Mouse (Mus musculus) gastrocnemius, adult 2 months (tissue): ENCODE results near the gene Olfr1396. TPM values are rescaled to one million over a fixed set of nuclear protein-coding genes. Genes with fewer than 3 reads are reported as not detected.

Source experiments
- DNase-seq: peaks from one replicate; pipeline ENCODE4 v3.0.0; 2022
- H3K27ac ChIP-seq: fragments of 200-600 bp; 2 replicates; pipeline ENCODE4 v1.8.1; 2022; ENCODE audit warnings: mild to moderate bottlenecking
- H3K4me3 ChIP-seq: fragments of 200-600 bp; 2 replicates; pipeline ENCODE4 v1.8.1; 2022; ENCODE audit warnings: mild to moderate bottlenecking, moderate library complexity
- CTCF ChIP-seq: fragments of 200-600 bp; IDR thresholded peaks from 2 replicates; pipeline ENCODE4 v1.8.1; 2022; ENCODE audit warnings: antibody characterized with exemption, mild to moderate bottlenecking, moderate library complexity
- intact Hi-C: fragments of 180-260 bp; cut with DNase I; formaldehyde crosslinking; loops from one replicate; pipeline ENCODE4 v1.15.1; 2025
- long read RNA-seq, 2 experiments: library from polyadenylated mRNA; stranded (forward); transcript quantifications; one replicate each; pipeline ENCODE4 v2.0.0; 2021
- total RNA-seq, 2 experiments: library from RNA; stranded (reverse); gene quantifications; 2 replicates each; pipeline ENCODE4 v1.2.3; 2021

Olfr1396 gene
- not detected for total RNA-seq
- long read RNA-seq, experiment 1 = 0 reads
- long read RNA-seq, experiment 2 = 0 reads

DNA sequence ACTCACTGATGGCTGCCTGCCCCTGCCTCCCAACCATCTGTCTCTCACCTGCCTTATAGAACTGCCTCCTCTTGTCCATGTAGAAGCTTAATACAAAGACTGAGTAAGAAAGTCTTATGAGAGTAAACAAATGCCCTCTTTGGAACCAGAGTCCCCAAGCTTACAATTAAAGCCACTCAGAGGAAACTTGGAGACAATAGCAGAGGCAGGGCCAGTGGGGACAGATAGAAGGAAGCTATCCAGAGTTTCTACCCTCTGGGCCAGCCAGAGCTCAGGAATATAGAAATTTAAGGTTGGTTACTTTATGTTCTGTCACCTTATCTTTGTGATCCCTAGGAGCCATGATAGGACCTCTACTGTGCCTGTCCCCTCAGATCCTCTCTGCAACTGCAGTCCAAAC lies at the start of gene Olfr1396:
Olfr1396 (minus strand) TSS at position 101 of the 400 bp plus-strand sequence.
- TF ChIP-seq CTCF = no peak
- Histone ChIP-seq H3K27ac (no peak within 1 kb of the TSS), H3K4me3 (no peak within 1 kb of the TSS)
- no peak for DNase-seq
- intact Hi-C loops = no loop called here

- TF ChIP-seq CTCF = no peak
- Histone ChIP-seq H3K4me3 (no peak overlapping the region), H3K27ac (no peak overlapping the region)
- no peak for DNase-seq
- intact Hi-C loops = no loop called here
These were observed 42.4 kb upstream of the Olfr1396 start for GRCm38 (mm10) chr11:49156821-49157814.

GRCm38 (mm10) chr11:49154077-49154476 lies 39.4 kb upstream of the Olfr1396 start, which contains the start of gene Olfr1394:
Gene Olfr1394, plus strand, starts transcription at chr11:49154377.
- no peak for DNase-seq
- H3K27ac ChIP-seq = no peak within 1 kb of the TSS
- no peak for TF ChIP-seq CTCF
- intact Hi-C loops = no loop called here
- H3K4me3 ChIP-seq = no peak within 1 kb of the TSS

- intact Hi-C loops = no loop called here
- no peak within 1 kb of the TSS for H3K27ac ChIP-seq
- no peak for TF ChIP-seq CTCF
- no peak for DNase-seq
- no peak within 1 kb of the TSS for H3K4me3 ChIP-seq
These were observed 27.3 kb upstream of the Olfr1396 start, which contains the start of gene Olfr1395 for GRCm38 (mm10) chr11:49141974-49142373. Gene Olfr1395, plus strand, starts transcription at chr11:49142274.

GRCm38 (mm10) chr11:49124169-49124568 lies 9.5 kb upstream of the Olfr1396 start:
- DNase-seq = no peak

DNA sequence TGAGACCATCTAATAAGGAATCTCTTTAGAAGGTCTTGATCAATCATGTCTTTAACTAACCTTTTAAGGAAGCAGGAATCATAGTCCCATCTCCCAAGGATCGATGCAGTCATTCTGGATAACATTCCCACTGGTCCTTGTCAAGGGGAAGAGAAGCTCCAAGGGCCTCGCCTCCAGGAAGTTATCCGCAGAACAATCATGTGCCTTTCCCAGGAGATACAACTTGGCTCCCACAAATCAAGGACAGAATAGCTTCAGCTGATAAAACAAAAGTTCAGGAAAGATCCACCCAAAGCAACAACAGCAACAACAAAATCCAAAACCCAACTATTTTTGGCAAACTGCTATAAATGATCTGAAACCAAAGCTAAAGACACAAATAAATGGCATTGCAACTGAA lies 5.0 kb upstream of the Olfr1396 start:
- DNase-seq = no peak
- intact Hi-C loops = no loop called here
- TF ChIP-seq CTCF = no peak
- H3K27ac ChIP-seq = no peak overlapping the region
- no peak overlapping the region for H3K4me3 ChIP-seq

More at GRCm38 (mm10) chr11:49124169-49124568, 9.5 kb upstream of the Olfr1396 start:
- intact Hi-C loops = no loop called here
- H3K27ac ChIP-seq = no peak overlapping the region
- TF ChIP-seq CTCF = no peak
- H3K4me3 ChIP-seq = no peak overlapping the region

DNA sequence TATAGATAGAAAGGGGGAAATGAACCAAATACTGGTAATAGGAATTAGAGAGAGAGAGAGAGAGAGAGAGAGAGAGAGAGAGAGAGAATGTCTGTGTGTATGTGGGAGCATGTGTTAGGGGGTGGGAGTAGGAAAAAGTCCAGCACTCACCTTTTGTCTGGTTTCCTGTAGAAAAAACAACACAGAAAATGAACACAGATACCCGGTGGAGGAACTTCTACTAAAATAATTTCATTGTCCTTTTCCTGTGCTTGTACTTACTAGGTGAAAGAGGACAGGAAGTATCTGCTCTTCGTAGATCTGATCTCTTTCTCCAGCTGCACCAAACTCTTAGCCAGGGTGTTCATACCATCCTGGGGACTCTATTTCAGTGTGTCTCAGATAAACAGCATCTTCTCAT lies 516 bp downstream of the Olfr1396 start:
- Histone ChIP-seq H3K27ac (no peak overlapping the region), H3K4me3 (no peak overlapping the region)
- no peak for TF ChIP-seq CTCF
- intact Hi-C loops = no loop called here
- DNase-seq = no peak

DNA sequence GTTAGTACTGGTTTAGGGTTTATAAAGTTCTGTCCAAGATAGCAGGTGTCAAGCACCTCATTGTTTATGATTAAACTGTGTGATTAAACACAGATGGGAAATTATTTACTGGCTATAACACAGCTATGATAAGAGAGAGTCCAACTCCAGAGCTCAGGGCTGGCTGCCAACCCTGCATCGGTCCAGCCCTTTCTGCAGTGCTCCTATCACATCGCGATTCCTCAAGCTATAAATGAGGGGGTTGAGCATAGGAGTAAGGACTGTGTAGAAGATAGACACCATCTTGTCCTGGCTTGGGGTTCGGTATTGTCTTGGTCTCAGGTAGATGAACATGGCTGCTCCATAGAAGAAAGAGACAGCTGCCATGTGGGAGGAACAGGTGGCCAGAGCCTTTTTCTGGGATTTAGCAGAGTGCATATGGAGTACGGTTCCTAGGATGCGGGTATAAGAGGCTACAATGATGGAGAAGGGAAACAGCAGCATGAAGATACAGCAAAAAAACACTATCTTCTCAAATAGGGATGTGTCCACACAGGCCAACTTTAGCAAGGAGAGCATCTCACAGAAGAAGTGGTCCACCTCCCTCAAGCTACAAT lies 2.0 kb downstream of the Olfr1396 start:
- H3K27ac ChIP-seq = no peak overlapping the region
- no peak for TF ChIP-seq CTCF
- H3K4me3 ChIP-seq = no peak overlapping the region
- no peak for DNase-seq
- intact Hi-C loops = no loop called here

GRCm38 (mm10) chr11:49111000-49111399 lies 3.7 kb downstream of the Olfr1396 start:
- Histone ChIP-seq H3K4me3 (no peak overlapping the region), H3K27ac (no peak overlapping the region)
- intact Hi-C loops = no loop called here
- no peak for TF ChIP-seq CTCF
- DNase-seq = no peak

DNA sequence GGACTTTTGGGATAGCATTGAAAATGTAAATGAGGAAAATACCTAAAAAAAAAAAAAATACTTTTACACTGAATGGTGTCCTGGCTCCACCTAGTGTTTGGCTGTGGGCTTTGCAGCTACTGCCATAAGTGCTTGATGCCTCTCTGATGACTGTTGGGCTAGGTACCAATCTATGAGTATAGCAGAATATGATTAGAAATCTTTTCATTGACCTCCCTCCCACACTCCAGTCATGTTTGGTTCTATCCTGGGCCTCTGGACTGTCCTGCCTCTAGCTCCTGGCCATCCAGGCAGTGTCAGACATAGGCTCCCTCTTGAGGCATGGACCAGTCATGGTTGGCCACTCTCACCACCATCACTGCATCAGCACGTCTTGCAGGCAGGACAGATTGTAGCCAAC lies 5.8 kb downstream of the Olfr1396 start:
- Histone ChIP-seq H3K27ac (no peak overlapping the region), H3K4me3 (no peak overlapping the region)
- peak; percentile 22 for DNase-seq
- TF ChIP-seq CTCF = peak; percentile 66
- intact Hi-C loops = loop anchor here (5.0 kb wide), 1 partner anchor 337 kb away; no protein-coding TSS in a partner anchor

DNA sequence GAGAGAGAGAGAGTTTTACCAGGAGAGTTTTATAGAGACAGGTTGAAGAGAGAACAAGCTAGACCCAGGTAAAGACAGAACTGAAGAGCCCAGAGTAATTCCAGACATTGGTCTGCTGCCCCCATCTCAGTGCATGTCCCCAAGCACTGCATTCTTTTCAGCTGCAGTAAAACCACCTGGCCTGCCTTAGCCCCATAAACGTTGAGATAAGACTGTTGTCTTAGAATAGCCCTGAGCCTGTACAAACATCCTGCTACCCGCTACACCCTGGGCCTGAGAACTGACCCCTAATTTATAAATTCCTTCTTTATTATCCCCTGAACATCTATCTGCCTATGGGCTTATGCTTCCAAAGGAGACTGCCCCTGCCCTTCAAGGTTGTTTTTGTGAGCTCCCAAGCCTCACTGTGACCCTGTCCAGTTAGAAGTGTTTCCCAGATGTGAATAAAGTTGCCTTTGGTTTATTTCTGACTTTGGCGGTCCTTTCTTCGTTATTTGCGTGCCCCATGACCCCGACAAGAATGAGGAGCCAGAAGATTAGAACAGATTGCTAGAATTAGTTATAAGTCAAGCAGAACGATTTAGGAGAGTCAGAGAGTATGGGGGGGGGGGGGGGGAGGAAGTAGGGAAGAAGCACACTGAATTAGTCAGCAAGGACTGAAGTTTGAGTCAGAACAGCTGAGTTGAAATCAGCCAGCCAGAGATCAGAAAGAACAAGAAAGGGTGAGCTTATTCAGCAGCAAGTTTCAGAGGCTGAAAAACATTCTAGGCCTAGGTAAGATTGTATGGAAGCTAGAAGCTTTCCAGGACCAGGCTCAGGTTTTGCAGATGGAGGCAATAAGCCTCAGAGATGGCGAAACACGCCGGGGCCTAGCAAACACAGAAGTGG lies 6.8 kb downstream of the Olfr1396 start:
- intact Hi-C loops = loop anchor here (5.0 kb wide), 1 partner anchor 336 kb away; no protein-coding TSS in a partner anchor
- Histone ChIP-seq H3K4me3 (no peak overlapping the region), H3K27ac (no peak overlapping the region)
- no peak for TF ChIP-seq CTCF
- no peak for DNase-seq

DNA sequence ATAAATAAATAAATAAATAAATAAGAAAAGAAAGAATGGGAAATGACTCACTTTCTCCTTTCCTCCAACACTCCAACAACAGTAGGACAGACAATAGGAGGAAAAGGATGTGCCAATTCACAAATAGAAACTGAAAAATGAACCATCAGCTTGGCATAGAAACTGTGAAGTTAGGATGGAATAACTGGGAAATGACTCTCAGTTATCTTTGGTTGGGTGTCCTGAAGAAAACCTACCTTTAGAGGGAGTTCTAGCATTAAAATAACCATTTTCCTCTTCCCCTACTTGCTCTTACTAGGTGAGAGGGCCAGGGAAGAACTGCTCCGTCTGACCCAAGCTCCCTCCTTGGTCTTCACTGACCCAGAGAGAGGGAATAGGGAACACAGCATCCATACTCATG lies 8.9 kb downstream of the Olfr1396 start:
- Histone ChIP-seq H3K4me3 (no peak overlapping the region), H3K27ac (no peak overlapping the region)
- intact Hi-C loops = loop anchor here (5.0 kb wide), 1 partner anchor 333 kb away; no protein-coding TSS in a partner anchor
- DNase-seq = no peak
- TF ChIP-seq CTCF = peak; percentile 8; the same call in 1 of the 2 replicates
